Mouse (Mus musculus) bone marrow, adult 2 months (tissue): ENCODE measurements at regions not wholly inside any gene's neighbourhood (a gene's known extent, or its start where the extent isn't known, plus 50 kb on each side); places are given as distances from the start of the nearest gene placed in this dataset.

Experiments
- H3K27ac ChIP-seq: fragments of 200-500 bp; 2 replicates; pipeline ENCODE4 v1.5.1; 2012; ENCODE audit warnings: low read depth, mild to moderate bottlenecking, control low read depth, inconsistent platforms, low read length; ENCODE audit not compliant: control insufficient read depth, poor library complexity, insufficient read depth
- H3K4me1 ChIP-seq: fragments of 200-500 bp; 2 replicates; pipeline ENCODE4 v1.6.1; 2011; ENCODE audit warnings: low read length; ENCODE audit not compliant: control insufficient read depth, insufficient read depth
- H3K4me3 ChIP-seq: fragments of 200-500 bp; replicated peaks from 2 replicates; pipeline ENCODE3; 2011; ENCODE audit warnings: mild to moderate bottlenecking, low read depth, low read length, control low read depth; ENCODE audit not compliant: control insufficient read depth
- CTCF ChIP-seq: fragments of 200-500 bp; IDR thresholded peaks from 2 replicates; pipeline ENCODE4 v1.5.1; 2011; ENCODE audit warnings: low read length, control low read depth; ENCODE audit not compliant: control insufficient read depth, insufficient read depth
- POLR2A ChIP-seq: fragments of 200-500 bp; IDR thresholded peaks from 2 replicates; pipeline ENCODE4 v1.6.1; 2011; ENCODE audit warnings: low read depth, mild to moderate bottlenecking, control low read depth, low read length, borderline replicate concordance; ENCODE audit not compliant: control insufficient read depth
- WGBS: fragments of 180-500 bp; shearing (Covaris S2); methylation state at CpG from one replicate; pipeline ENCODE4 v1.1.7; 2018; 5-methylcytosine and 5-hydroxymethylcytosine counted together

DNA sequence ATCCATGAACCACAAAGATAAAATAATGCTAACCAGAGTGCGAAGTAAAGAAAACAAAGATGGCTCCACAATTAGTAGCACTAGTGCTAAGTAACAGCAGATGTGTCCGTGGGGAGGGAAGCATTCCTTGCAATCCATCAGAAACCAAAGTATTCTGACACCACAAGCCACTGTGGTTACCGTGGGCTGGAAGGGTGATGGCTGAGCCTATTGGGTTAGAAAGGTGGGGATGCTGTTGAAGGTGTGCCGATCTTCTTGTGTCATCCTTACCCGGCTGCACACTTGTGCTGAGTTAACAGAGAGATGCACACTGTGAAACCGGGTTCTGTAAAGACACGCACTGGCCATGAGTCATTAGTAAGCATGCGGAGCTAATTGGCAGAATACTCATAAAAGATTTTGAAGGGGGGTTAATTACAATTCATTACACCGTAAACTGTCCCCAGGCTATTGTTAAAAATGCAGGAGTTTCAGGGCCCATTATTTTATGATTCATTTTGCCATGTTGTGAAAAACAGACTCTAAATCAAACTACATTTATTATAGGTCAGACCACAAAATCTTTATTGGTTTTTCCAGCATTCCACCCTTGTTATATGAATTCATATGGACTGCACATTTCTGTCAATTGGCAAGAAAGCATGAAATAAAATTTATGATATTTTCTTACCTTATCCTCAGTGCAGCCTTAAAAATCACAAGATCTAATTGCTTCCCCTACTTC lies 114.5 kb downstream of the Bmp2 start:
- no peak for TF ChIP-seq POLR2A
- TF ChIP-seq CTCF: no peak
- WGBS: 79% methylated on average over 9 of the region's 9 CpGs
- Histone ChIP-seq H3K27ac (no peak overlapping the region), H3K4me1 (no peaks in the 10 kb centered on the region), H3K4me3 (no peak overlapping the region)

DNA sequence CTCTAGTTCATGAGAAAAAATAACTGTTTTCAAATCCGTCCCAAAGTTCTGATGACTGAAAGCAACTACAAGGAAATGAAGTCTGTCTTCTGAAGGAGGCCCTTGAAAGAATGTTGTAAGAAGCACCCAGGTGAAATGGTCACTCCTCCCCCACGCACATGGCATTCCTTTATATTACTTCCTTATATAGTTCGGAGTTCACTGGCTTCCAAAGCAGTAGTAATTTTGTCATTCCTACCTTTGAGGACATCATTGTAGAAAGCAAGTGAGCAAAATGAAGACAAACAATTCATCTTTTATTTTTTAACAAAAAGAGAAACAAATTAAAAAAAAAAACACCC lies 115.1 kb downstream of the Bmp2 start:
- TF ChIP-seq POLR2A (no peak), CTCF (no peak)
- Histone ChIP-seq H3K4me1 (no peaks in the 10 kb centered on the region), H3K27ac (no peak overlapping the region), H3K4me3 (no peak overlapping the region)
- 56% methylated on average over 3 of the region's 3 CpGs for WGBS

DNA sequence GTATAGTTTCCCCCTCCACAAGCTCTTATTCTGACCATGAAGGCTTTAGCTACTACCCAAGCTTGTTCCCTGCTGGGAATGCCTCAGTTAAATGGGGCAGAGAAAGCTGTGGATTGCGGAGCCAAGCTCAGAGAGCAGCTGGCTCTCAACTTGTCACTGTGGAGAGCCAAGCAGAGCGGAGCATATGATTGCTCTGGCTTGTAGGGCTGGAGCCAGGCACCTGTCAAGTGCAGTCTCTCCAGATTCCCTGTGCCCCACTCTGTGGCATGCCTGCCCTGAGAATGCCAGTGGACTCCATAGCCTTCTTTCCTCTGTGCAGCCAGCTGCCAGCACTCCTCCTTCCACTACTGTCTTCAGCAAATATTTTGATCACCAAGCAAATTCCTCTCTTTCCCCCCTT lies 117.9 kb downstream of the Bmp2 start:
- WGBS: 73% methylated on average over 2 of the region's 2 CpGs
- no peak overlapping the region for H3K4me3 ChIP-seq
- TF ChIP-seq POLR2A: no peak
- H3K4me1 ChIP-seq: no peaks in the 10 kb centered on the region
- H3K27ac ChIP-seq: no peak overlapping the region

DNA sequence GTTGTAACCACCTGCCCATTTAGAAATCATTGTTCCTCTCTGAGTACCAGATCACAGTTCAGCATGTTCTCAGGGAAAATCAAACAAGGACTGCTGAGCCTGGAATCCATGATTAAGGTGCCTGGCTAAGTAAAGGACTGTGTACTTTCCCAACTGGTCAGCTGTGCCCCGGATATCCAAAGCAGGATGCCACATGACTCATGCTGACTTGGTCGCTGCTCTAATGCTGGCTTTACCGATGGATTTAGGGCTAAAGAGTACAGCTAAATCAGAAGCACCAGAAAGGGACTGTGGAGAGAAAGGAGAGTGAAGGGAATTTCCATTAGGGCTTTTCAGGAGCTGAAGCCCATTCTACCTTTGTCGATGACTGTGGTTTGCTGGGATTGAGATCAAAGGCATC lies 119.6 kb downstream of the Bmp2 start:
- TF ChIP-seq POLR2A (no peak), CTCF (no peak)
- Histone ChIP-seq H3K4me1 (no peaks in the 10 kb centered on the region), H3K27ac (no peak overlapping the region), H3K4me3 (no peak overlapping the region)
- WGBS: 77% methylated on average over 4 of the region's 4 CpGs

DNA sequence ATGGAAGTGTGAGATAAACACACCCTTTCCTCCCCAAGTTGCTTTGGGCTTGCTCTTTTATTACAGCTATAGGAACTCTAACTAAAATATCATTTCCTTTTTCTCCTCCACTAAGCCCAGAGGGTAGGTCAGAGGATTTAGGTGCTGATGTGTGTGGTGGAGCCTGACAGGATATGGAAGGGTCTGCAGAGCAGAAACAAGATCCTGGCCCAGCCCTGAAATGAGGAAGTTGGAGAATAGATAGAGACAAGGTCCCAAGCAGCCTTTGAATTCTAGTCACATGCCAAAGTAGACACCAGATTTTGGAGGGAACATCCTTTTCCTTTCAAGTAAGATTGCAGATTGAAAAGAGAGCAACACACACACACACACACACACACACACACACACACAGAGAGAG lies 132.4 kb downstream of the Bmp2 start:
- no peak overlapping the region for H3K27ac ChIP-seq
- TF ChIP-seq POLR2A (no peak), CTCF (no peak)
- no peak overlapping the region for H3K4me3 ChIP-seq
- H3K4me1 ChIP-seq: no peaks in the 10 kb centered on the region

DNA sequence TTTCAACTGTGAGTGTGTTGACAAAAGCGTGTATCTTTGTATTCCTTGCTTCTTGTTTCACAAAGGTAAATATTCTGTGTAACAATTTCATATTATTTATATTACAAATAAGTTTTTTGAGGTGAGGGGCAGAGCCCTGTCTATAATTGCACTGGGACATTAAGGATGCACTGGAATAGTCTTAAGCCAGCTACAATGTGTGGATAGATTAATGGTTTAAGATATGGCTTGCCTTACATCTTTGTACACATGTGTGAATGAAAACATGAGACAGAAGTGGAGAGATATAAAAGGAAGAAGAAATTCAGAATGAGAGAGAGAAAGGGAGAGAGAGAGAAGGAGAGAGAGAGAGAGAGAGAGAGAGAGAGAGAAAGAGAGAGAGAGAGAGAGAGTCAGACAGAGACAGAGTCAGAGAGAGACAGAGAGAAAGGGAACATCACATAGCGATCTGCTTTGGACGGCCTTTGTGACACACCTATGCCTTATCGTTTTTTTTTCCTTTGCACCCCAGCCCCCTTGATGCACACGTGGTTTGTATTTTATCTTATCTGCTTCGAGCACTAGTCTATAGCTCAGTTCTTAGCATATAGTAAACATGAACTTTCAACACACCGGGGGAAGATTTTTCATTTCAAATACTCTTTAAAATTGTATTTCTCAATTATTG lies 136.3 kb downstream of the Bmp2 start:
- WGBS: 70% methylated on average over 7 of the region's 7 CpGs
- Histone ChIP-seq H3K4me3 (no peak overlapping the region), H3K4me1 (no peaks in the 10 kb centered on the region), H3K27ac (no peak overlapping the region)
- TF ChIP-seq POLR2A (no peak), CTCF (no peak)

DNA sequence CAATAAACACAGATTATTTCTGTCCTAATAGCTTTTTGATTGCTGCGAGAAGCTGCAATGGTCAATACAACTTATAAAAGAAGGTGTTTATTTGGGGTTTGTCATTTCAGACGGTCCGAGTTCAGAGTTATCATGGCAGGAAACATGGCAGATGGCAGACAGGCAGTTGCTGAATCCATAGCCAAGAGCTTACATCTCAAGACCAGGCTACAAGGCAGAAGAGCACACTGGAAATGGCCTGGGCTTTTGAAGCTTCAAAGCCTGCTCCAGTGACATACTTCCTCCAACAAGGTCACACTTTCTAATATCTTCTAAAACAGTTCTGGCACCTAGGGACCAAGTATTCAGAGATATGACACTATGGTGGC lies 136.8 kb downstream of the Bmp2 start:
- Histone ChIP-seq H3K4me3 (no peak overlapping the region), H3K4me1 (no peaks in the 10 kb centered on the region), H3K27ac (no peak overlapping the region)
- 74% methylated on average over 3 of the region's 3 CpGs for WGBS
- TF ChIP-seq CTCF: no peak
- no peak for TF ChIP-seq POLR2A

DNA sequence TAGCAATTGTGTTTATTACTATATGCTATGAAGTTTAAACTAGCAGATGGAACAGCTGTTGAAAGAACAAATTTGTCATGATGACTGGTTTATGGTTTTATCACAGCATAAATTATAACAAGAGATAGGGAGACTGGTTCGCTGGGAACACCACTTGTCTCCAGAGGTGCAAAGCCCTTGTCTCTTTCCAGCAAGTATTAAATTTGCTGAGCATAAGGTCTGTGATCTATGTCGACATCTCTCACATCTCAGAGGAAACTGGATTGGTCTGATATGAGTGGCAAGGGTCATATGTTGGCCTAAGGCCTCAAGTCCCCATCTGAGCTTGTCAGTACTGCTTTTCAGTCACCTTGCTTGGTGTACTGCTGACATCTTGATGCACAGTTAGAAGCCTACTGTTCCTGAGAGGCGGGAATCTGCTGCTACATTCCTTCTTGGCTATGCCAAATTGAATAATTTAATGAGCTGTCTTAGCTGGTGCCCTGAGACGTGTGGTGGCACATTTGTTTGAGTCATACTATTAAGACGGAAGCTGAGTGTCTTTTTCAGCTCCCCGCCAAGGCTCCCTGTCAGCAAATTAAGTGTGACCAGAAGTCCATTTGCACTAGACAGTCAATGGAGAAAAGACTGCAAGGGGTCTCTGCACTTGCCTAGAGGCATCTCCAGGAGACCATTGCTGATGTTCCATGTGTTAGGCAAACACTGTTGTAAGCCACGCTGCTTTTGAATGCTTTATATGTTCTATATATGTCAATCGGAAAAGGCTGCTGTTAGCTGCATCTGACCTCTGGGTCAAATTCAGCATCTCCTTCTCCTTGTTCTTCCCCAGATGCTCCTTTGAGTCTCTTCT lies 157.0 kb downstream of the Bmp2 start:
- Histone ChIP-seq H3K4me1 (no peaks in the 10 kb centered on the region), H3K4me3 (no peak overlapping the region), H3K27ac (no peak overlapping the region)
- no peak for TF ChIP-seq POLR2A
- TF ChIP-seq CTCF: no peak
- WGBS: 76% methylated on average over 8 of the region's 8 CpGs
